Mouse (Mus musculus) embryo, embryonic 10.5 days (tissue): Measurements from ENCODE around the gene Zbtb20.

Experiments used
- DNase-seq: peaks from one replicate; pipeline ENCODE4 v3.0.0-alpha.2; 2015; ENCODE audit warnings: low spot score

The Zbtb20 gene

GRCm38 (mm10) chr16:43653288-43653687, 777.6 kb downstream of the Zbtb20 start:
- DNase-seq: no peak

- DNase-seq: no peak
These were observed 778.6 kb downstream of the Zbtb20 start for GRCm38 (mm10) chr16:43654269-43654668.

- DNase-seq: no peak
These were observed 779.6 kb downstream of the Zbtb20 start for GRCm38 (mm10) chr16:43655183-43655787.

GRCm38 (mm10) chr16:43661576-43661975, 785.9 kb downstream of the Zbtb20 start:
- no peak for DNase-seq

- no peak for DNase-seq
These were observed 786.7 kb downstream of the Zbtb20 start for GRCm38 (mm10) chr16:43662124-43663004.

GRCm38 (mm10) chr16:43663978-43664579, 788.4 kb downstream of the Zbtb20 start, which contains the start of gene Tigit:
Gene Tigit, minus strand, starts transcription at chr16:43664146.
- no peak for DNase-seq

- DNase-seq: no peak
These were observed 789.2 kb downstream of the Zbtb20 start for GRCm38 (mm10) chr16:43664861-43665260.

- no peak for DNase-seq
These were observed 792.6 kb downstream of the Zbtb20 start for GRCm38 (mm10) chr16:43668294-43668693.

GRCm38 (mm10) chr16:43671972-43672371, 796.3 kb downstream of the Zbtb20 start:
- no peak for DNase-seq

GRCm38 (mm10) chr16:43672697-43673096, 797.0 kb downstream of the Zbtb20 start:
- no peak for DNase-seq

GRCm38 (mm10) chr16:43674400-43674799, 798.7 kb downstream of the Zbtb20 start:
- DNase-seq: no peak

- DNase-seq: no peak
These were observed 812.3 kb downstream of the Zbtb20 start for GRCm38 (mm10) chr16:43687968-43688367.

GRCm38 (mm10) chr16:43690211-43690690, 814.6 kb downstream of the Zbtb20 start:
- no peak for DNase-seq

GRCm38 (mm10) chr16:43690912-43691311, 815.2 kb downstream of the Zbtb20 start:
- DNase-seq: no peak

GRCm38 (mm10) chr16:43691741-43692140, 816.1 kb downstream of the Zbtb20 start:
- DNase-seq: no peak
